In genomic region chr16:37651467-37651866, GRCm38 (mm10) we compare ENCODE assay signal across 17 mouse cellular contexts. TPM values are rescaled to one million over a fixed set of nuclear protein-coding genes. Genes with fewer than 3 reads are reported as not detected.
DNase-seq lines count a peak whose midpoint lies in the region; ATAC-seq and TF ChIP-seq lines count a peak whose summit lies in the region.
"Had no signal": no experiment of that assay in that cellular context is flagged by ENCODE, and none has a peak within 500 bp of the region (broad histone marks: within the 10 kb centered on the region; RNA-seq: fewer than 3 reads in every experiment).

No protein-coding gene starts in this region.

- no peak overlapping the region for H3K27ac ChIP-seq in heart, embryonic 15.5 days
- H3K27ac ChIP-seq in heart, adult 2 months, result no peak overlapping the region
- H3K27ac ChIP-seq in kidney, embryonic 16.5 days (ENCODE audit: low read length), result peak overlapping the region; percentile 9; the same call in 1 of the 2 replicates
- H3K27ac ChIP-seq in forebrain, embryonic 13.5 days, result no peak overlapping the region
- H3K27ac ChIP-seq: embryonic facial prominence, embryonic 13.5 days; limb, embryonic 15.5 days; midbrain, embryonic 12.5 days; stomach, embryonic 15.5 days had no signal

- no peak overlapping the region for H3K4me3 ChIP-seq in heart, embryonic 15.5 days
- H3K4me3 ChIP-seq in heart, adult 2 months, result no peak overlapping the region
- 0 out of 2 replicates have a peak overlapping the region, but pooled peaks have one; percentile 95 for H3K4me3 ChIP-seq in E14TG2a.4 (replicated peaks; ENCODE audit: low read length)
- H3K4me3 ChIP-seq in kidney, embryonic 16.5 days (ENCODE audit: low read length), result no peak overlapping the region
- no peak overlapping the region for H3K4me3 ChIP-seq in forebrain, embryonic 13.5 days
- H3K4me3 ChIP-seq: embryonic facial prominence, embryonic 13.5 days; limb, embryonic 15.5 days; midbrain, embryonic 12.5 days; stomach, embryonic 15.5 days had no signal

- no peaks in the 10 kb centered on the region; the same call in 1 of the 2 replicates for H3K79me2 ChIP-seq in heart, adult 2 months (replicated peaks; ENCODE audit: control insufficient read depth, insufficient read depth, low read length)

- no peak for TF ChIP-seq EP300 in heart, adult 2 months (IDR thresholded peaks at IDR 0.05; ENCODE audit: insufficient read depth, low read depth, low read length)

- WGBS in heart, embryonic 15.5 days, result 61% methylated on average over 5 of the region's 5 CpGs
- WGBS in heart, adult 2 months, result 43% methylated on average over 5 of the region's 5 CpGs
- 44% methylated on average over 5 of the region's 5 CpGs for WGBS in kidney, embryonic 16.5 days
- WGBS in forebrain, embryonic 13.5 days, result 89% methylated on average over 5 of the region's 5 CpGs

- ATAC-seq in heart, embryonic 15.5 days (replicated peaks; ENCODE audit: insufficient number of reproducible peaks, insufficient read depth, low FRiP score, low read depth), result no peak
- peak; percentile 43; the same call in 1 of the 2 replicates for ATAC-seq in kidney, embryonic 16.5 days (ENCODE audit: low FRiP score, low TSS enrichment)
- ATAC-seq in forebrain, embryonic 13.5 days, result no peak
- ATAC-seq: hindbrain, embryonic 16.5 days had no signal

- no peak for DNase-seq in heart, adult 2 months
- DNase-seq in WW6 (ENCODE audit: low read depth, low spot score), result peak; percentile 45
- no peak for DNase-seq in ovary, adult 18-20 months (ENCODE audit: low spot score)
- DNase-seq in embryo, embryonic 9.5 days (ENCODE audit: extremely low spot score), result no peak
- DNase-seq: adrenal gland, postnatal 14 days; cerebellum, postnatal 36 days; lung, postnatal 14 days; thymus, postnatal 25 days had no signal

- peaks cover 21% of the 10 kb centered on the region for H3K4me1 ChIP-seq in heart, embryonic 15.5 days (replicated peaks)
- peaks cover 9% of the 10 kb centered on the region for H3K4me1 ChIP-seq in heart, adult 2 months (ENCODE audit: control insufficient read depth, insufficient read depth, low read length)
- peaks cover 84% of the 10 kb centered on the region for H3K4me1 ChIP-seq in E14TG2a.4 (replicated peaks; ENCODE audit: low read depth, low read length)
- H3K4me1 ChIP-seq in kidney, embryonic 16.5 days (ENCODE audit: insufficient read depth, low read length), result peaks cover 35% of the 10 kb centered on the region
- H3K4me1 ChIP-seq in forebrain, embryonic 13.5 days, result peaks cover 25% of the 10 kb centered on the region

- intact Hi-C loops in heart, adult 2 months (cut with DNase I), result loop anchor here (10.0 kb wide), 1 partner anchor 777 kb away; the partner anchor contains the start of genes Eaf2 and Golgb1

- no peak for TF ChIP-seq POLR2A in heart, adult 2 months (IDR thresholded peaks at IDR 0.05; ENCODE audit: insufficient read depth, low read depth, low read length)

- H3K27me3 ChIP-seq in heart, embryonic 15.5 days, result no peaks in the 10 kb centered on the region
- no peaks in the 10 kb centered on the region for H3K27me3 ChIP-seq in heart, adult 2 months (ENCODE audit: control insufficient read depth, insufficient read depth, low read length)
- H3K27me3 ChIP-seq in E14TG2a.4 (ENCODE audit: insufficient read depth, low read length), result no peaks in the 10 kb centered on the region
- no peaks in the 10 kb centered on the region for H3K27me3 ChIP-seq in kidney, embryonic 16.5 days (ENCODE audit: insufficient read depth, low read length)
- H3K27me3 ChIP-seq in forebrain, embryonic 13.5 days, result no peaks in the 10 kb centered on the region
- H3K27me3 ChIP-seq: embryonic facial prominence, embryonic 13.5 days; limb, embryonic 15.5 days; midbrain, embryonic 12.5 days; stomach, embryonic 15.5 days had no signal

- no peaks in the 10 kb centered on the region for H3K9me3 ChIP-seq in heart, embryonic 15.5 days (replicated peaks)
- no peaks in the 10 kb centered on the region for H3K9me3 ChIP-seq in E14TG2a.4 (ENCODE audit: low read length)
- H3K9me3 ChIP-seq in kidney, embryonic 16.5 days (ENCODE audit: low read length), result no peaks in the 10 kb centered on the region
- no peaks in the 10 kb centered on the region for H3K9me3 ChIP-seq in forebrain, embryonic 13.5 days (replicated peaks)
- H3K9me3 ChIP-seq: embryonic facial prominence, embryonic 13.5 days; limb, embryonic 15.5 days; stomach, embryonic 15.5 days had no signal

- no peak overlapping the region for H3K9ac ChIP-seq in heart, embryonic 15.5 days
- H3K9ac ChIP-seq in heart, adult 2 months (ENCODE audit: low read depth, low read length), result no peak overlapping the region
- H3K9ac ChIP-seq in kidney, embryonic 16.5 days (replicated peaks; ENCODE audit: low read length), result no peak overlapping the region
- H3K9ac ChIP-seq in forebrain, embryonic 13.5 days, result no peak overlapping the region
- H3K9ac ChIP-seq: embryonic facial prominence, embryonic 13.5 days; limb, embryonic 15.5 days; midbrain, embryonic 12.5 days; stomach, embryonic 15.5 days had no signal

- 0 out of 2 replicates have a peak overlapping the region, but pooled peaks have one; percentile 2 for H3K4me2 ChIP-seq in heart, embryonic 15.5 days
- H3K4me2 ChIP-seq in kidney, embryonic 16.5 days (replicated peaks; ENCODE audit: low read depth, low read length), result no peak overlapping the region
- no peak overlapping the region for H3K4me2 ChIP-seq in forebrain, embryonic 13.5 days
- H3K4me2 ChIP-seq: embryonic facial prominence, embryonic 13.5 days; limb, embryonic 15.5 days; midbrain, embryonic 12.5 days; stomach, embryonic 15.5 days had no signal

- peaks cover 19% of the 10 kb centered on the region for H3K36me3 ChIP-seq in heart, embryonic 15.5 days
- peaks cover 17% of the 10 kb centered on the region for H3K36me3 ChIP-seq in heart, adult 2 months (ENCODE audit: control insufficient read depth, insufficient read depth, low read length)
- H3K36me3 ChIP-seq in E14TG2a.4 (ENCODE audit: insufficient read depth, low read length), result peaks cover 34% of the 10 kb centered on the region
- H3K36me3 ChIP-seq in kidney, embryonic 16.5 days (ENCODE audit: insufficient read depth, low read length), result peaks cover 18% of the 10 kb centered on the region
- peaks cover 18% of the 10 kb centered on the region for H3K36me3 ChIP-seq in forebrain, embryonic 13.5 days (ENCODE audit: poor library complexity, severe bottlenecking)

- no peak for TF ChIP-seq CTCF in heart, adult 2 months (IDR thresholded peaks at IDR 0.05)
- no peak for TF ChIP-seq CTCF in E14TG2a.4 (conservative IDR thresholded peaks at IDR 0.05; ENCODE audit: low read length)

RNA-seq across cellular contexts. Expression of gene Ndufb4, which starts 2.8 kb away (rescaled TPM):
- 64.7 and 134 TPM in 2 replicates for polyA plus RNA-seq in heart, embryonic 15.5 days (2015; fragmentation: Nextera tagmentation; extraction: Ambion mirVana)
- 100 to 1,000 TPM; 188 to 216 TPM for total RNA-seq in heart, adult 2 months (2021)
- 162 and 185 TPM in 2 replicates for polyA plus RNA-seq in heart, adult 2 months (2012; rRNA removed)
- 45.0 and 59.9 TPM in 2 replicates for polyA plus RNA-seq in kidney, embryonic 16.5 days (2015; fragmentation: Nextera tagmentation; extraction: Ambion mirVana)
- polyA plus RNA-seq in forebrain, embryonic 13.5 days (2015; fragmentation: Nextera tagmentation; extraction: Ambion mirVana), result 59.4 and 75.9 TPM in 2 replicates
